Mouse (Mus musculus) limb, embryonic 12.5 days (tissue): Measurements from ENCODE around the gene Nodal. TPM values are rescaled to one million over a fixed set of nuclear protein-coding genes. Genes with fewer than 3 reads are reported as not detected.

Experiments used
- ATAC-seq: fragments of 200-750 bp; cut with Nextera tagmentation; 2 replicates; pipeline ENCODE4 v1.8.0; 2017; ENCODE audit warnings: low read depth, moderate TSS enrichment; ENCODE audit not compliant: insufficient number of reproducible peaks, insufficient read depth, low FRiP score, low TSS enrichment
- H3K27ac ChIP-seq: fragments of 300-500 bp; sonication (generic); 2 replicates; pipeline ENCODE4 v1.5.1; 2016; ENCODE audit warnings: mild to moderate bottlenecking, moderate library complexity
- H3K27me3 ChIP-seq: fragments of 300-500 bp; sonication (generic); 2 replicates; pipeline ENCODE4 v1.6.1; 2016; ENCODE audit warnings: mild to moderate bottlenecking, moderate library complexity
- H3K36me3 ChIP-seq: fragments of 300-500 bp; sonication (generic); 2 replicates; pipeline ENCODE4 v1.6.1; 2016; ENCODE audit warnings: mild to moderate bottlenecking, moderate library complexity
- H3K4me1 ChIP-seq: fragments of 300-500 bp; sonication (generic); replicated peaks from 2 replicates; pipeline ENCODE4 v1.6.1; 2016
- H3K4me2 ChIP-seq: fragments of 300-500 bp; sonication (generic); 2 replicates; pipeline ENCODE4 v1.6.1; 2016; ENCODE audit warnings: mild to moderate bottlenecking, moderate library complexity
- H3K4me3 ChIP-seq: fragments of 300-500 bp; sonication (generic); replicated peaks from 2 replicates; pipeline ENCODE4 v1.5.1; 2016; ENCODE audit warnings: mild to moderate bottlenecking
- H3K9ac ChIP-seq: fragments of 300-500 bp; sonication (generic); replicated peaks from 2 replicates; pipeline ENCODE4 v1.6.1; 2016; ENCODE audit warnings: mild to moderate bottlenecking, moderate library complexity
- H3K9me3 ChIP-seq: fragments of 300-500 bp; sonication (generic); 2 replicates; pipeline ENCODE4 v1.6.1; 2016; ENCODE audit warnings: mild to moderate bottlenecking, moderate library complexity
- WGBS: fragments of 180-500 bp; shearing (Covaris S2); methylation state at CpG from one replicate; pipeline ENCODE4 v1.1.7; 2016; 5-methylcytosine and 5-hydroxymethylcytosine counted together
- polyA plus RNA-seq: library from polyadenylated mRNA; unstranded; fragments of >200 nt; fragmentation: Nextera tagmentation; extraction: Ambion mirVana; gene quantifications from 2 replicates; pipeline ENCODE4 v1.2.1, GENCODE M21; 2016

The Nodal gene
- polyA plus RNA-seq, 1 experiment from 2014 or later, result not detected

- no peak overlapping the region for H3K9ac ChIP-seq
- no peak overlapping the region for H3K27ac ChIP-seq
- H3K36me3 ChIP-seq, result peaks cover 55% of the 10 kb centered on the region
- H3K27me3 ChIP-seq, result peaks cover 4% of the 10 kb centered on the region; the same call in 1 of the 2 replicates
- WGBS, result 69% methylated on average over 4 of the region's 4 CpGs
- no peaks in the 10 kb centered on the region for H3K9me3 ChIP-seq
- ATAC-seq, result no peak
- 0 out of 2 replicates have a peak, but pooled peaks cover 6% of the 10 kb centered on the region for H3K4me1 ChIP-seq
- H3K4me2 ChIP-seq, result no peak overlapping the region
- H3K4me3 ChIP-seq, result no peak overlapping the region
These were observed 10.6 kb downstream of the Nodal start for GRCm38 (mm10) chr10:61428416-61428815.

GRCm38 (mm10) chr10:61429043-61429442 is 11.3 kb downstream of the Nodal start:
- 86% methylated on average over 5 of the region's 5 CpGs for WGBS
- Histone ChIP-seq H3K4me1 (0 out of 2 replicates have a peak, but pooled peaks cover 6% of the 10 kb centered on the region), H3K36me3 (peaks cover 61% of the 10 kb centered on the region), H3K27ac (no peak overlapping the region), H3K9ac (no peak overlapping the region), H3K4me3 (no peak overlapping the region), H3K9me3 (no peaks in the 10 kb centered on the region), H3K27me3 (peaks cover under 1% of the 10 kb centered on the region; the same call in 1 of the 2 replicates), H3K4me2 (no peak overlapping the region)
- no peak for ATAC-seq

DNA sequence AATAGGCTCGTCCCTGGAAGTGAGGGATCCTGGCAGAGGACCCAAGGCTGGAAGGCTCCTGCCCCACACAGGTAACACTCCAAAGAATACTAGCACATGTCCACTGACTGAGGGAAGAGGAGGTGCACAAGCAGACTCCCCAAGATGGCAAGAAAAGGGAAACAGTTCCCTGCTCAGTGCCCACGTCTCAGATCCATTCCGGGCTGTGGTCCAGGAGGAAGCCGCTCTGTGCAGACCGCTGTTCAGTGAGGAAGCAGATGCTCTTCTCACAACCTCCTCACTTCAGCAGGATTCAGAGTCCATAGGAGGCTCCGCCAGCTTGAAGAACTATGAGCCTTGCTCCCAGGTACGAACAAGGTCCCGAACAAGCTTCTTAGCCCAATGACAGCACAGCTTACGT is 13.6 kb downstream of the Nodal start:
- Histone ChIP-seq H3K9ac (no peak overlapping the region), H3K27me3 (no peaks in the 10 kb centered on the region), H3K4me2 (no peak overlapping the region), H3K27ac (no peak overlapping the region), H3K4me3 (no peak overlapping the region), H3K36me3 (peaks cover 82% of the 10 kb centered on the region), H3K9me3 (no peaks in the 10 kb centered on the region), H3K4me1 (no peaks in the 10 kb centered on the region)
- no peak for ATAC-seq
- WGBS, result 92% methylated on average over 9 of the region's 9 CpGs

GRCm38 (mm10) chr10:61440202-61440800 is 22.5 kb downstream of the Nodal start:
- Histone ChIP-seq H3K4me1 (peaks cover 35% of the 10 kb centered on the region), H3K27me3 (no peaks in the 10 kb centered on the region), H3K4me2 (no peak overlapping the region), H3K9me3 (no peaks in the 10 kb centered on the region), H3K9ac (no peak overlapping the region), H3K4me3 (no peak overlapping the region), H3K36me3 (peaks cover 25% of the 10 kb centered on the region; the same call in 1 of the 2 replicates), H3K27ac (no peak overlapping the region)
- WGBS, result 78% methylated on average over 7 of the region's 7 CpGs
- ATAC-seq, result no peak

- no peaks in the 10 kb centered on the region for H3K9me3 ChIP-seq
- H3K4me3 ChIP-seq, result no peak overlapping the region
- WGBS, result 14% methylated on average over 6 of the region's 6 CpGs
- H3K4me2 ChIP-seq, result peak overlapping the region; percentile 5
- peak; percentile 45; the same call in 1 of the 2 replicates for ATAC-seq
- peaks cover 62% of the 10 kb centered on the region for H3K4me1 ChIP-seq
- H3K36me3 ChIP-seq, result peaks cover 34% of the 10 kb centered on the region; the same call in 1 of the 2 replicates
- peak overlapping the region; percentile 69 for H3K27ac ChIP-seq
- H3K27me3 ChIP-seq, result no peaks in the 10 kb centered on the region
- H3K9ac ChIP-seq, result no peak overlapping the region
These were observed 25.7 kb downstream of the Nodal start for GRCm38 (mm10) chr10:61443456-61443855.

DNA sequence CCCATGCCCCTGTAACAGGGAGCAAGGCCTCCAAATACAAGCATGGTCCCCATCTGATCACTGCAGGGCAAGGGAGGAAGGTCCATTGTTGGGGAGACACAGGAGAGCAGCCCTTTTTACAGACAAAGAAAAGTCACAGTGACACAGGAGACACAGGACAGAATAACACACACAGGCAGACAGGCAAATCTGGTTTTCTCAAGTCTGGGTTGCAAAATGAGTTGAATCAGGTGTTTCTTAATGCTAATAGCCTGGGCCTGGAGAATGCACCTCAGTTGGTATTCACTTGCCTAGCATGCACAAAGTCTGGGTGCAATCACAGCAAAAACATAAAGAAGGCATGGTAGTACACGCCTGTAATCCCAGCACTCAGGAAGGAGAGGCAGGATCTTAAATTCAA is 26.1 kb downstream of the Nodal start:
- H3K4me1 ChIP-seq, result peaks cover 65% of the 10 kb centered on the region
- H3K4me3 ChIP-seq, result no peak overlapping the region
- H3K27ac ChIP-seq, result peak overlapping the region; percentile 69
- no peaks in the 10 kb centered on the region for H3K9me3 ChIP-seq
- H3K36me3 ChIP-seq, result peaks cover 32% of the 10 kb centered on the region; the same call in 1 of the 2 replicates
- peak overlapping the region; percentile 5 for H3K4me2 ChIP-seq
- no peak; the same call in 1 of the 2 replicates for ATAC-seq
- no peaks in the 10 kb centered on the region for H3K27me3 ChIP-seq
- no peak overlapping the region for H3K9ac ChIP-seq
- 34% methylated on average over 1 of the region's 1 CpGs for WGBS

DNA sequence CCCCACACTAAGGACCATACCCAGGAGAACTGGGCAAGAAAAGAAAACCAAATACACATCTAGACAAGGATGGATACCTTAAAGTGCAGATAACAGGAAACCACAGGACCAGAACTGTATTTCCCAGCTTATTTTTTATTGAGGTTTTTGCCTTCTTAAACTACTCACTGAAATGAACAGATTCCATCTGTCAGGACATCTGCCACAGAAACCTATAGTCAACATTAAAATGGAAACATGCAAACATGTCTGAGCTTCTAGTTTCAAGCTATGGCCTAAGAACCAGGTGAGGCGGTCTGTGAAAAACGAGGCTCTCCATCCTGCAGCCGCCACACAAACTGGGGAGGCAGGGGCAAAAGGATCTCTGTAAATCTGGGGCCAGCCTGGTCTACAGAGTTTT is 27.2 kb downstream of the Nodal start:
- H3K9ac ChIP-seq, result no peak overlapping the region
- H3K36me3 ChIP-seq, result peaks cover 39% of the 10 kb centered on the region; the same call in 1 of the 2 replicates
- no peak overlapping the region for H3K4me2 ChIP-seq
- 74% methylated on average over 3 of the region's 3 CpGs for WGBS
- H3K27me3 ChIP-seq, result no peaks in the 10 kb centered on the region
- H3K4me3 ChIP-seq, result no peak overlapping the region
- H3K4me1 ChIP-seq, result peaks cover 68% of the 10 kb centered on the region
- no peaks in the 10 kb centered on the region for H3K9me3 ChIP-seq
- H3K27ac ChIP-seq, result no peak overlapping the region
- ATAC-seq, result no peak

- peaks cover 35% of the 10 kb centered on the region; the same call in 1 of the 2 replicates for H3K36me3 ChIP-seq
- H3K9ac ChIP-seq, result no peak overlapping the region; the same call in 1 of the 2 replicates
- ATAC-seq, result no peak
- no peak overlapping the region for H3K4me3 ChIP-seq
- H3K4me1 ChIP-seq, result peaks cover 71% of the 10 kb centered on the region
- no peaks in the 10 kb centered on the region for H3K9me3 ChIP-seq
- H3K27ac ChIP-seq, result no peak overlapping the region
- no peak overlapping the region for H3K4me2 ChIP-seq
- 84% methylated on average over 10 of the region's 10 CpGs for WGBS
- no peaks in the 10 kb centered on the region for H3K27me3 ChIP-seq
These were observed 30.0 kb downstream of the Nodal start for GRCm38 (mm10) chr10:61447581-61448353.

DNA sequence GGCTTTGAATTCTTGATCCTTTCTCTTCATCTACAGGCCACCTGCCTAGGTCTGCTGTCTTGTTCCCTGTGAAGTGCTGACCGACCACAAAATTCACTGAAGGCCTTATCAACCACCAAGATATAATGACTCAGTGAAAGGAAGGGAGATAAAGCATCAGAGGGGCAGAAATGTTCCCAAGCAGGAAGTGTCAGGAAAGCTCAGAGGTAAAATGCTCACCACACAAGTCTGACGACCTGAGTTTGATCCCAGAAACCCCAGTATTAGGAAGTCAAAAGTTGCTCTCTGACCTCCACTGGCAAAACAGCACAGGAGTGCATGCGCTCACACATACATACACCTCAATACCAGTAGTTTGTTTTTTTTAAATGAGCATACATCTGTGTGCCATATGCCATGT is 31.1 kb downstream of the Nodal start:
- H3K9me3 ChIP-seq, result no peaks in the 10 kb centered on the region
- no peak overlapping the region for H3K27ac ChIP-seq
- peaks cover 60% of the 10 kb centered on the region for H3K4me1 ChIP-seq
- no peaks in the 10 kb centered on the region for H3K27me3 ChIP-seq
- H3K9ac ChIP-seq, result no peak overlapping the region
- no peak overlapping the region for H3K4me3 ChIP-seq
- WGBS, result 84% methylated on average over 3 of the region's 3 CpGs
- H3K36me3 ChIP-seq, result peaks cover 35% of the 10 kb centered on the region; the same call in 1 of the 2 replicates
- no peak for ATAC-seq
- no peak overlapping the region for H3K4me2 ChIP-seq

DNA sequence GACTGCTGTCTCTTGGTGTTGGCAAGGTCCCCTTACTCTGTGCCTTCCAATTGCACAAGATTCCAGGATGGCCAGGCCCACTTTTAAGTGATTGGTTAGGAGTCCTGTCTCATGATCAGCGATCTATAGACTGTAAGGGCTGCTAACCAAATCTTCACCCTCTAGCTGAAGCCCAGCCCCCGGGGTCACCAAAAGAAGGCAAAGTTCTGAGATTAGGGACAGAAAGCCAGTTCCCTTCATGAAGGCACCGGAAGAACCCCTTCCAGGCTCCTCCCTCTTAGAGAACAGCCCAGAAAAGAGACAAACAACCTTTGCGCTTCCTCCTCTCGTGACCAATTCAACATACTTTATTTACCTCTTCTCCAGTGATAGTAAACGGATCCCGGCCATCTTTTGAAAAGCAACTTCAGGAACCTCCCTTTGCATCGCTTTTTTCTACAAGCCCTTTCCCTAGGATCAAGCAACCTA is 33.7 kb downstream of the Nodal start:
- Histone ChIP-seq H3K4me1 (peaks cover 37% of the 10 kb centered on the region), H3K4me3 (peak overlapping the region; percentile 99), H3K36me3 (peaks cover 34% of the 10 kb centered on the region; the same call in 1 of the 2 replicates), H3K9me3 (no peaks in the 10 kb centered on the region), H3K27ac (no peak overlapping the region), H3K9ac (peak overlapping the region; percentile 93), H3K27me3 (no peaks in the 10 kb centered on the region), H3K4me2 (peak overlapping the region; percentile 83)
- no peak for ATAC-seq
- WGBS, result 7% methylated on average over 8 of the region's 8 CpGs

GRCm38 (mm10) chr10:61451931-61452617 is 34.3 kb downstream of the Nodal start:
- H3K9me3 ChIP-seq, result no peaks in the 10 kb centered on the region
- peaks cover 29% of the 10 kb centered on the region; the same call in 1 of the 2 replicates for H3K36me3 ChIP-seq
- H3K9ac ChIP-seq, result peak overlapping the region; percentile 93
- peak; percentile 32 for ATAC-seq
- H3K4me1 ChIP-seq, result peaks cover 32% of the 10 kb centered on the region
- H3K27me3 ChIP-seq, result no peaks in the 10 kb centered on the region
- under 1% methylated on average over 62 of the region's 62 CpGs for WGBS
- peak overlapping the region; percentile 80 for H3K27ac ChIP-seq
- H3K4me3 ChIP-seq, result peak overlapping the region; percentile 99
- peak overlapping the region; percentile 83 for H3K4me2 ChIP-seq
